21 mouse cellular contexts compared by ENCODE assay signal in genomic region chr6:51600412-51600811, GRCm38 (mm10).
"Had no signal": no experiment of that assay in that cellular context is flagged by ENCODE, and none has a peak within 500 bp of the region (broad histone marks: within the 10 kb centered on the region; RNA-seq: fewer than 3 reads in every experiment).

No protein-coding gene starts in this region.

- H3K27ac ChIP-seq: kidney, postnatal 0 days; left cerebral cortex, adult 2 months; limb, embryonic 12.5 days; limb, embryonic 15.5 days; midbrain, embryonic 12.5 days; midbrain, embryonic 15.5 days; neural tube, embryonic 13.5 days; stomach, embryonic 15.5 days had no signal

- DNase-seq: kidney, adult 2 months; kidney, postnatal 36 days; layer of hippocampus, postnatal 36 days; lung, adult 2 months; lung, postnatal 14 days; lung, postnatal 4 days; retina, postnatal 1 day; right cerebral cortex, postnatal 25 days; spleen, adult 18-20 months; thymus, postnatal 25 days had no signal

- H3K9ac ChIP-seq: limb, embryonic 12.5 days; limb, embryonic 15.5 days; midbrain, embryonic 12.5 days; midbrain, embryonic 15.5 days; neural tube, embryonic 13.5 days; stomach, embryonic 15.5 days had no signal

- H3K4me1 ChIP-seq: limb, embryonic 15.5 days; stomach, embryonic 15.5 days had no signal

- H3K4me3 ChIP-seq: left cerebral cortex, adult 2 months; limb, embryonic 12.5 days; limb, embryonic 15.5 days; midbrain, embryonic 12.5 days; midbrain, embryonic 15.5 days; myocyte; neural tube, embryonic 13.5 days; stomach, embryonic 15.5 days had no signal

- H3K36me3 ChIP-seq: limb, embryonic 12.5 days; limb, embryonic 15.5 days; midbrain, embryonic 12.5 days; midbrain, embryonic 15.5 days; neural tube, embryonic 13.5 days; stomach, embryonic 15.5 days had no signal

- H3K4me2 ChIP-seq: limb, embryonic 12.5 days; limb, embryonic 15.5 days; midbrain, embryonic 12.5 days; midbrain, embryonic 15.5 days; neural tube, embryonic 13.5 days; stomach, embryonic 15.5 days had no signal

- H3K9me3 ChIP-seq: limb, embryonic 15.5 days; midbrain, embryonic 15.5 days; stomach, embryonic 15.5 days had no signal

- H3K27me3 ChIP-seq: limb, embryonic 12.5 days; limb, embryonic 15.5 days; midbrain, embryonic 12.5 days; midbrain, embryonic 15.5 days; stomach, embryonic 15.5 days had no signal

- ATAC-seq: inflammation-experienced regulatory T-cells, adult 6 months; intestine, postnatal 0 days; midbrain, embryonic 15.5 days had no signal
